Mouse (Mus musculus) E14TG2a.4 (cell line): ENCODE measurements around the gene Gstcd.

Experiments used
- CTCF ChIP-seq: conservative IDR thresholded peaks from 2 replicates; pipeline ENCODE4 v1.5.1; 2014; ENCODE audit warnings: low read length
- NANOG ChIP-seq: IDR thresholded peaks from 2 replicates; pipeline ENCODE4 v1.6.1; 2014; ENCODE audit warnings: borderline replicate concordance, low read length, mixed read lengths
- POU5F1 ChIP-seq: IDR thresholded peaks from 2 replicates; pipeline ENCODE4 v1.6.1; 2014; ENCODE audit warnings: low read length, borderline replicate concordance

GRCm38 (mm10) chr3:132996299-132996698 is 95.5 kb downstream of the Gstcd start:
- TF ChIP-seq CTCF (no peak), POU5F1 (no peak), NANOG (no peak)
